Mouse (Mus musculus) liver, embryonic 12.5 days (tissue): ENCODE data around the gene Gm5114. TPM values are rescaled to one million over a fixed set of nuclear protein-coding genes. Genes with fewer than 3 reads are reported as not detected.
"Not testable (repeated sequence)": the region's sequence is repeated elsewhere in the genome, so short reads cannot be mapped to it uniquely, and the experiment has no call there.

Source experiments
- ATAC-seq: fragments of 200-750 bp; cut with Nextera tagmentation; 2 replicates; pipeline ENCODE4 v1.8.0; 2017; ENCODE audit warnings: moderate number of reproducible peaks, mild to moderate bottlenecking, moderate library complexity
- H3K27ac ChIP-seq: fragments of 300-500 bp; sonication (generic); 2 replicates; pipeline ENCODE4 v1.5.1; 2016; ENCODE audit warnings: mild to moderate bottlenecking
- H3K27me3 ChIP-seq: fragments of 300-500 bp; sonication (generic); replicated peaks from 2 replicates; pipeline ENCODE4 v1.6.1; 2016; ENCODE audit warnings: mild to moderate bottlenecking, moderate library complexity
- H3K36me3 ChIP-seq: fragments of 300-500 bp; sonication (generic); 2 replicates; pipeline ENCODE4 v1.6.1; 2016; ENCODE audit warnings: mild to moderate bottlenecking, moderate library complexity
- H3K4me1 ChIP-seq: fragments of 300-500 bp; sonication (generic); 2 replicates; pipeline ENCODE4 v1.6.1; 2016
- H3K4me2 ChIP-seq: fragments of 300-500 bp; sonication (generic); 2 replicates; pipeline ENCODE4 v1.6.1; 2016; ENCODE audit warnings: mild to moderate bottlenecking, moderate library complexity
- H3K4me3 ChIP-seq: fragments of 300-500 bp; sonication (generic); 2 replicates; pipeline ENCODE4 v1.5.1; 2016; ENCODE audit warnings: mild to moderate bottlenecking, moderate library complexity
- H3K9ac ChIP-seq: fragments of 300-500 bp; sonication (generic); 2 replicates; pipeline ENCODE4 v1.6.1; 2016; ENCODE audit warnings: mild to moderate bottlenecking, moderate library complexity
- H3K9me3 ChIP-seq: fragments of 300-500 bp; sonication (generic); replicated peaks from 2 replicates; pipeline ENCODE4 v1.6.1; 2016; ENCODE audit warnings: mild to moderate bottlenecking, moderate library complexity
- WGBS: fragments of 180-500 bp; shearing (Covaris S2); methylation state at CpG from one replicate; pipeline ENCODE4 v1.1.7; 2016; ENCODE audit not compliant: insufficient replicate concordance; 5-methylcytosine and 5-hydroxymethylcytosine counted together
- microRNA-seq: library from miRNA; unstranded; fragments of <30 nt; microRNA quantifications from one replicate; pipeline ENCODE4, GENCODE M21; 2017
- polyA plus RNA-seq: library from polyadenylated mRNA; unstranded; fragments of >200 nt; fragmentation: Nextera tagmentation; extraction: Ambion mirVana; gene quantifications from 2 replicates; pipeline ENCODE4 v1.2.1, GENCODE M21; 2016

Gm5114 gene
- not detected in 2 replicates for polyA plus RNA-seq

DNA sequence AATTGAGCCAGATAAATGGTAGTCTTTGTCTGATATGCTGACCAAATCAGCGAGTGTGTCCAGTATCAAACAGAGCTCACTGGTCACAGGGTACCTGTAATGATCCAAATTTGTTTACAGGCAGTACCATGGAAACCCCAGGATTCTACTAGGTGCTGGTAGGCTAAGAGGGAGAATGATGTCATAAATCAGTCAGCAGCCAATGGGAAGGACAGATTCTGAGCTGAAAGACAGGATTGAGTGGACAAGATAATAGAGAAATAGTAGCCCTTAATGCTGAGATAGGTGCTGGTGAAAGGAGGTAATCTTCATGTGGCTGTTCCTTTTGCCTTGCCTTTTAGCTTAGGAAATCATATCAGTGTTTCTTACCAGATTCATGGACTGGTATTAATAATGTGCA, at the start of gene Gm5114:
TSS of gene Gm5114 (minus strand) at position 101 of the 400 bp plus-strand sequence.
- H3K27me3 ChIP-seq, H3K9me3 ChIP-seq, ATAC-seq, H3K4me3 ChIP-seq, H3K36me3 ChIP-seq, H3K4me1 ChIP-seq, H3K27ac ChIP-seq, H3K4me2 ChIP-seq, H3K9ac ChIP-seq: not testable (repeated sequence)
- WGBS, result 39% methylated on average over 1 of the region's 1 CpGs

DNA sequence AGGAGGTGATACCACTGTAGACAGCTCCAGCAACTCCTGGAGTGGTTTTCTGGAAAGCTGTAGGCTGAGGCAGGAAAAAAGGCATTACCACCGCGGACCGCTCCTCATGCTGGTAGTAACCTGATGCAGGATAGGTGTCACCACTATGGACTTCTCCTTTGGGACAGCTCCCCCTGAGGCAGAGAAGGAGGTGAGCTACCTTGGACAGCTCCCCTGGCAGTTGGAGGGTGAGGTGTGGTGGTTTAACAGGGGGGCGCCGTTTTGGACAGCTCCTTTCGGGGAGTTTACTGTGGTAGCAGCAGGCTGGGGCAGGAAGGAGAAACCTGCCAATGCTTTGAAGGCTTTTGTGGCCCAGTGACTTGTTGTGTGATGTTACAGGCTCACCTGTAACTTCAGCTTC, 42.8 kb upstream of the Gm5114 start:
- peak; percentile 63 for ATAC-seq
- no peak overlapping the region for H3K9ac ChIP-seq
- no peak overlapping the region for H3K27ac ChIP-seq
- H3K4me1 ChIP-seq, result peaks cover 6% of the 10 kb centered on the region; the same call in 1 of the 2 replicates
- H3K9me3 ChIP-seq, result no peaks in the 10 kb centered on the region
- H3K4me3 ChIP-seq, result no peak overlapping the region
- no peak overlapping the region for H3K4me2 ChIP-seq
- no peaks in the 10 kb centered on the region for H3K36me3 ChIP-seq
- WGBS, result 16% methylated on average over 6 of the region's 6 CpGs
- no peaks in the 10 kb centered on the region for H3K27me3 ChIP-seq

DNA sequence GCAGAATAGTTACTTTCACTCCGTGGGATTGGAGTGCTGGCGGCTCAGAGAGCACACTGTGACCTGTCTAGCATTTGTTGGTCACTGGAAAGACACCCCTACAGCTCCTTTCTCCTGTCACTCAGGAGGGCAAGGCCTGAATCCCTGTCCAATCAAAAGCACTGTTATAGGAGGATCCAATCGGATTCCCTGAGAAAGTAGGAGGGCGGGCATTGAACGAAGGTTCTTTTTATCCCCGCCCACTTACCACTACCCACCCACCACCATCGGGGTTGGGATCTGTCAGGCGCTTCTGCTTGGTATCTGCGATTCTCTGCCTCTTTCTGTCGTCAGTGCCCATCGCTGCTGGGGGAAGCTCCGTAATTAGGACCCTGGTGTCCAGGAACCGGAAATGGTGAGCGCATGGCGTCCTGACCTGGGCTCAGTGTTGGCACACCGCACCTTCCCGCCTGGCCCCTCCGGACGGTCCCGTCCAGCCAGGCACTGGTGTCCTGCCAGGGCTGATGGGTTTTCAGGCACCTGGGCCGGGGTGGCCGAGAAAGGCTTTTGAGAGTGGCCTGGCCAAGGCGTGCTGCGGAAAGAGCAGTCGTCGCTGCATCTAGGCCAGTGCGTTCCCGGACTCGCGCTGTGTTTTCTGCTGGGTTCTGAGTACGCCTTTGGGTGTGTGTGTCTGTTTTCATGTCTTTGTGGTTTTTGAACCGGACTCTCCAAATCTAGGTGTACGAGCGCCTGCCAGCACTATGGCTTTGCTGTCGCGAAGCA, 36.5 kb upstream of the Gm5114 start:
- Histone ChIP-seq H3K4me2 (peak overlapping the region; percentile 84), H3K36me3 (no peaks in the 10 kb centered on the region), H3K9ac (peak overlapping the region; percentile 74), H3K4me1 (peaks cover 23% of the 10 kb centered on the region), H3K27ac (no peak overlapping the region), H3K27me3 (peaks cover 22% of the 10 kb centered on the region; the same call in 1 of the 2 replicates), H3K4me3 (peak overlapping the region; percentile 72), H3K9me3 (no peaks in the 10 kb centered on the region)
- peak; percentile 98 for ATAC-seq
- WGBS, result 1% methylated on average over 36 of the region's 36 CpGs

DNA sequence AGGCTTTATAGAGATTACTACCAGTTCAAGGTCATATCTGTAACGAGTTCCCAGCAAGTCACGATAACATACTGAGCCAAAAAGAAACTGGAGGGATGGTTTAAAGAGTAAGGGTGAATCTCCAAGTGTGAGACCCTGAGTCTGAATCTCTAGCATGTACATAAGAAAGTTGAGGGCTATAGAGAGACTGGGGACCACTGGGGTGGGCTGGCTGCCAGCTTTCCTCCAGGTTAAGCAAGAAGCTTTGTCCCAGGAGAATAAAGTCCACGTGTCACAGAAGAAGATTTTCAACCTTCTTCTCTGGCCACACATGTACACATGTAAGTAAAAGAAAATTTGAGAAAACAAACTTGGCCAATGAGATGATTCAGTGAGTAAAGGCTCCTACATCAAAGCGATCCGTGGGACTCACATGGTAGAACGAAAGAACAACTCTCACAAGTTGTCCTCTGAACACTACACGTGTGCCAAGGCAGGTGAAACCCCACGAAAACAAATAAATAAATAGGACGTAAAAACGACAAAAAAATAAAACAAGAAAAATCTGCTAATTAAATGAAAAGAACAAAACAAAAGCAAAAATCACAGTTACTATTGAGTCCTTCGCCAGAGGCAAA, 35.8 kb upstream of the Gm5114 start:
- peak overlapping the region; percentile 72 for H3K4me3 ChIP-seq
- H3K9me3 ChIP-seq, result no peaks in the 10 kb centered on the region
- peaks cover 23% of the 10 kb centered on the region for H3K4me1 ChIP-seq
- WGBS, result 50% methylated on average over 11 of the region's 11 CpGs
- H3K4me2 ChIP-seq, result peak overlapping the region; percentile 84
- H3K27me3 ChIP-seq, result peaks cover 22% of the 10 kb centered on the region; the same call in 1 of the 2 replicates
- ATAC-seq, result no peak
- no peak overlapping the region for H3K9ac ChIP-seq
- no peak overlapping the region for H3K27ac ChIP-seq
- no peaks in the 10 kb centered on the region for H3K36me3 ChIP-seq

DNA sequence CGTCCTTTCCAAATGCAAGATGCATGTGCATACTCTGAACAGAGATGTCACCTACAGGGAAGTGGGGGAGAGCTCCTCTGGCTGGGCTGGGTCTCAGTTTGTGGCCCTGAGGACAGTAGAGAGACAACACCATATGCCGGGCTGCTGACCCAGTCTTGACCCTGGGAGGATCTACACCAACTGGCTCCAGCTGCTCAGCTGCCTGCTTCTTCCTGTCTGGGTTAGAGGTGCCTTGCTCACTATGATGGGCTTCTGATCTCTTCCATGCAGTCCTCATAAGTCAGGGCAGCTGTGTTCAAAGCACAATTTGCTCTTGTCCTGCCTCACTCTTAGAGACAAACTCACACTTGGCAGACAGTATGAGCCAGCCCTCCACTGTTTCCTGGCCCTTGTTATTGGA, 28.3 kb upstream of the Gm5114 start:
- H3K9ac ChIP-seq, result no peak overlapping the region
- H3K27ac ChIP-seq, result no peak overlapping the region
- ATAC-seq, result no peak
- H3K4me3 ChIP-seq, result no peak overlapping the region
- WGBS, result 35% methylated on average over 2 of the region's 2 CpGs
- no peaks in the 10 kb centered on the region for H3K36me3 ChIP-seq
- no peaks in the 10 kb centered on the region for H3K9me3 ChIP-seq
- H3K4me1 ChIP-seq, result no peaks in the 10 kb centered on the region
- peaks cover 12% of the 10 kb centered on the region; the same call in 1 of the 2 replicates for H3K27me3 ChIP-seq
- no peak overlapping the region for H3K4me2 ChIP-seq

DNA sequence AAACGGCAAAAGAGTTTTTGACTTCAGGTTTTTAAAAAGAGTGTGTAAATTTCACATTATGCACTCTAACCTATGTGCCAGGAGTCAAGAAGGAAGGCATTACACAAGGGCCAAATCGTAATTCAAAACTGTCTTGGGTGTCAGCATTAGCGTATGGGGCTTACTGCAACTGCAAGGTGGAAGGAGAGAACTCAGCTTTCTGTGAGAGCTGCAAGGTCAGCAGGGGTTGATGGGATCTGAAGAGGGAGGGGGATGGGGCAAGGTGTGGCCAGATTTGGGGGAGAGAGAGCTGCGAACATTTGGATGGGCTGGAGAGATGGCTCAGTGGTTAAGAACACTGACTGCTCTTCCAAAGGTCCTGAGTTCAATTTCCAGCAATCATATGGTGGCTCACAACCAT, 27.4 kb upstream of the Gm5114 start:
- ATAC-seq, result no peak
- H3K27me3 ChIP-seq, result peaks cover 3% of the 10 kb centered on the region; the same call in 1 of the 2 replicates
- H3K27ac ChIP-seq, result no peak overlapping the region
- no peaks in the 10 kb centered on the region for H3K9me3 ChIP-seq
- H3K9ac ChIP-seq, result no peak overlapping the region
- no peak overlapping the region for H3K4me2 ChIP-seq
- H3K36me3 ChIP-seq, result no peaks in the 10 kb centered on the region
- no peaks in the 10 kb centered on the region for H3K4me1 ChIP-seq
- H3K4me3 ChIP-seq, result no peak overlapping the region
- 64% methylated on average over 4 of the region's 4 CpGs for WGBS

Small RNAs within 50 kb of the gene (microRNA-seq; reads per million reads assigned to microRNA genes)
- gene Gm27437, result not detected

Other genes with a start within 250 kb of the Gm5114 start
- 0.39 and 0.51 TPM in 2 replicates for gene Zfp619, start 104.6 kb upstream of the Gm5114 start, polyA plus RNA-seq